Mouse (Mus musculus) heart, embryonic 13.5 days (tissue): Measurements from ENCODE around the gene Fam198a. TPM values are rescaled to one million over a fixed set of nuclear protein-coding genes. Genes with fewer than 3 reads are reported as not detected.
A peak's percentile ranks its signal among the peaks of the same experiment; 100 is the strongest.

Experiments
- ATAC-seq: fragments of 200-750 bp; cut with Nextera tagmentation; 2 replicates; pipeline ENCODE4 v1.8.0; 2017; ENCODE audit warnings: moderate TSS enrichment; ENCODE audit not compliant: insufficient number of reproducible peaks, low FRiP score, low TSS enrichment; ENCODE audit errors: extremely low read depth
- H3K27ac ChIP-seq: fragments of 300-500 bp; sonication (generic); replicated peaks from 2 replicates; pipeline ENCODE4 v1.5.1; 2015; ENCODE audit warnings: moderate library complexity, mild to moderate bottlenecking, inconsistent platforms
- H3K27me3 ChIP-seq: fragments of 300-500 bp; sonication (generic); replicated peaks from 2 replicates; pipeline ENCODE4 v1.6.1; 2015; ENCODE audit warnings: mild to moderate bottlenecking, inconsistent platforms
- H3K36me3 ChIP-seq: fragments of 300-500 bp; sonication (generic); 2 replicates; pipeline ENCODE4 v1.6.1; 2015; ENCODE audit warnings: mild to moderate bottlenecking, inconsistent platforms
- H3K4me1 ChIP-seq: fragments of 300-500 bp; sonication (generic); 2 replicates; pipeline ENCODE4 v1.6.1; 2015; ENCODE audit warnings: inconsistent platforms
- H3K4me2 ChIP-seq: fragments of 300-500 bp; sonication (generic); 2 replicates; pipeline ENCODE4 v1.6.1; 2015; ENCODE audit warnings: inconsistent platforms, mild to moderate bottlenecking, moderate library complexity
- H3K4me3 ChIP-seq: fragments of 300-500 bp; sonication (generic); 2 replicates; pipeline ENCODE4 v1.5.1; 2015; ENCODE audit warnings: moderate library complexity, mild to moderate bottlenecking, inconsistent platforms
- H3K9ac ChIP-seq: fragments of 300-500 bp; sonication (generic); 2 replicates; pipeline ENCODE4 v1.6.1; 2015; ENCODE audit warnings: inconsistent platforms, mild to moderate bottlenecking, moderate library complexity
- H3K9me3 ChIP-seq: fragments of 300-500 bp; sonication (generic); 2 replicates; pipeline ENCODE4 v1.6.1; 2016; ENCODE audit warnings: inconsistent platforms
- WGBS: fragments of 180-500 bp; shearing (Covaris S2); methylation state at CpG from one replicate; pipeline ENCODE4 v1.1.7; 2015; ENCODE audit warnings: mixed read lengths; 5-methylcytosine and 5-hydroxymethylcytosine counted together
- polyA plus RNA-seq: library from polyadenylated mRNA; unstranded; fragments of >200 nt; fragmentation: Nextera tagmentation; extraction: Ambion mirVana; gene quantifications from 2 replicates; pipeline ENCODE4 v1.2.1, GENCODE M21; 2015

The Fam198a gene
- polyA plus RNA-seq, 1 experiment from 2014 or later = 0.94 TPM

GRCm38 (mm10) chr9:121983504-121983903 is 32.7 kb downstream of the Fam198a start:
- Histone ChIP-seq H3K27ac (no peak overlapping the region), H3K4me3 (no peak overlapping the region), H3K4me1 (no peaks in the 10 kb centered on the region), H3K9ac (no peak overlapping the region), H3K4me2 (no peak overlapping the region), H3K27me3 (no peaks in the 10 kb centered on the region), H3K9me3 (no peaks in the 10 kb centered on the region), H3K36me3 (peaks cover 14% of the 10 kb centered on the region)
- 42% methylated on average over 15 of the region's 15 CpGs for WGBS
- ATAC-seq = no peak

GRCm38 (mm10) chr9:121984465-121985461 is 34.0 kb downstream of the Fam198a start:
- H3K27me3 ChIP-seq = no peaks in the 10 kb centered on the region
- peaks cover 14% of the 10 kb centered on the region for H3K36me3 ChIP-seq
- WGBS = 60% methylated on average over 15 of the region's 15 CpGs
- H3K4me3 ChIP-seq = no peak overlapping the region
- H3K27ac ChIP-seq = no peak overlapping the region
- no peaks in the 10 kb centered on the region for H3K4me1 ChIP-seq
- H3K9me3 ChIP-seq = no peaks in the 10 kb centered on the region
- H3K9ac ChIP-seq = no peak overlapping the region
- H3K4me2 ChIP-seq = no peak overlapping the region
- ATAC-seq = no peak

GRCm38 (mm10) chr9:121988910-121989309 is 38.1 kb downstream of the Fam198a start:
- no peak overlapping the region for H3K27ac ChIP-seq
- H3K4me2 ChIP-seq = no peak overlapping the region
- H3K9me3 ChIP-seq = no peaks in the 10 kb centered on the region
- no peaks in the 10 kb centered on the region for H3K36me3 ChIP-seq
- no peaks in the 10 kb centered on the region for H3K4me1 ChIP-seq
- H3K4me3 ChIP-seq = no peak overlapping the region
- no peaks in the 10 kb centered on the region for H3K27me3 ChIP-seq
- H3K9ac ChIP-seq = no peak overlapping the region
- ATAC-seq = no peak
- 50% methylated on average over 3 of the region's 3 CpGs for WGBS

GRCm38 (mm10) chr9:121989536-121989935 is 38.7 kb downstream of the Fam198a start:
- no peaks in the 10 kb centered on the region for H3K4me1 ChIP-seq
- no peak overlapping the region for H3K4me2 ChIP-seq
- no peaks in the 10 kb centered on the region for H3K9me3 ChIP-seq
- H3K27ac ChIP-seq = no peak overlapping the region
- no peaks in the 10 kb centered on the region for H3K36me3 ChIP-seq
- H3K27me3 ChIP-seq = no peaks in the 10 kb centered on the region
- 68% methylated on average over 5 of the region's 5 CpGs for WGBS
- H3K4me3 ChIP-seq = no peak overlapping the region
- no peak overlapping the region for H3K9ac ChIP-seq
- ATAC-seq = no peak

- WGBS = 66% methylated on average over 5 of the region's 5 CpGs
- no peak for ATAC-seq
These were observed 40.3 kb downstream of the Fam198a start for GRCm38 (mm10) chr9:121991041-121991440.

GRCm38 (mm10) chr9:121993047-121993446 is 42.3 kb downstream of the Fam198a start:
- Histone ChIP-seq H3K4me1 (peaks cover 6% of the 10 kb centered on the region; the same call in 1 of the 2 replicates), H3K9ac (no peak overlapping the region), H3K36me3 (no peaks in the 10 kb centered on the region), H3K9me3 (no peaks in the 10 kb centered on the region), H3K27ac (no peak overlapping the region), H3K27me3 (0 out of 2 replicates have a peak, but pooled peaks cover 7% of the 10 kb centered on the region), H3K4me3 (no peak overlapping the region), H3K4me2 (no peak overlapping the region)
- ATAC-seq = no peak
- 60% methylated on average over 3 of the region's 3 CpGs for WGBS

More at GRCm38 (mm10) chr9:121991041-121991440, 40.3 kb downstream of the Fam198a start:
- peaks cover 6% of the 10 kb centered on the region; the same call in 1 of the 2 replicates for H3K4me1 ChIP-seq
- H3K27me3 ChIP-seq = no peaks in the 10 kb centered on the region
- no peak overlapping the region for H3K9ac ChIP-seq
- no peak overlapping the region for H3K4me3 ChIP-seq
- H3K36me3 ChIP-seq = no peaks in the 10 kb centered on the region
- H3K9me3 ChIP-seq = no peaks in the 10 kb centered on the region
- H3K27ac ChIP-seq = no peak overlapping the region
- no peak overlapping the region for H3K4me2 ChIP-seq

GRCm38 (mm10) chr9:121995077-121995476 is 44.3 kb downstream of the Fam198a start:
- H3K9me3 ChIP-seq = no peaks in the 10 kb centered on the region
- H3K27ac ChIP-seq = no peak overlapping the region
- no peaks in the 10 kb centered on the region for H3K36me3 ChIP-seq
- peak overlapping the region; percentile 90 for H3K4me2 ChIP-seq
- H3K4me1 ChIP-seq = peaks cover 6% of the 10 kb centered on the region; the same call in 1 of the 2 replicates
- peak overlapping the region; percentile 91 for H3K9ac ChIP-seq
- no peak for ATAC-seq
- H3K4me3 ChIP-seq = peak overlapping the region; percentile 91
- H3K27me3 ChIP-seq = 0 out of 2 replicates have a peak, but pooled peaks cover 7% of the 10 kb centered on the region
- WGBS = 19% methylated on average over 10 of the region's 10 CpGs

- peaks cover 6% of the 10 kb centered on the region; the same call in 1 of the 2 replicates for H3K4me1 ChIP-seq
- 0 out of 2 replicates have a peak, but pooled peaks cover 7% of the 10 kb centered on the region for H3K27me3 ChIP-seq
- no peak for ATAC-seq
- H3K36me3 ChIP-seq = no peaks in the 10 kb centered on the region
- H3K4me2 ChIP-seq = peak overlapping the region; percentile 90
- peak overlapping the region; percentile 91 for H3K4me3 ChIP-seq
- H3K9me3 ChIP-seq = no peaks in the 10 kb centered on the region
- WGBS = under 1% methylated on average over 53 of the region's 53 CpGs
- H3K9ac ChIP-seq = peak overlapping the region; percentile 91
- no peak overlapping the region for H3K27ac ChIP-seq
These were observed 44.8 kb downstream of the Fam198a start for GRCm38 (mm10) chr9:121995508-121996131.

- no peak for ATAC-seq
- no peaks in the 10 kb centered on the region for H3K36me3 ChIP-seq
- H3K27me3 ChIP-seq = 0 out of 2 replicates have a peak, but pooled peaks cover 7% of the 10 kb centered on the region
- peaks cover 6% of the 10 kb centered on the region for H3K9me3 ChIP-seq
- H3K9ac ChIP-seq = no peak within 1 kb of the TSS
- peak within 1 kb of the TSS; percentile 90 for H3K4me2 ChIP-seq
- H3K27ac ChIP-seq = no peak within 1 kb of the TSS
- peak within 1 kb of the TSS; percentile 91 for H3K4me3 ChIP-seq
- peaks cover 6% of the 10 kb centered on the region; the same call in 1 of the 2 replicates for H3K4me1 ChIP-seq
These were observed 46.2 kb downstream of the Fam198a start, which contains the start of gene Pomgnt2 for GRCm38 (mm10) chr9:121997010-121997409. Gene Pomgnt2, minus strand, starts transcription at chr9:121997110.

- Histone ChIP-seq H3K9me3 (peaks cover 6% of the 10 kb centered on the region), H3K4me3 (no peak overlapping the region), H3K4me2 (no peak overlapping the region), H3K9ac (no peak overlapping the region), H3K36me3 (no peaks in the 10 kb centered on the region), H3K27ac (no peak overlapping the region), H3K4me1 (peaks cover 6% of the 10 kb centered on the region; the same call in 1 of the 2 replicates), H3K27me3 (0 out of 2 replicates have a peak, but pooled peaks cover 7% of the 10 kb centered on the region)
- ATAC-seq = no peak
- WGBS = 71% methylated on average over 4 of the region's 4 CpGs
These were observed 47.2 kb downstream of the Fam198a start for GRCm38 (mm10) chr9:121997978-121998377.

- H3K9me3 ChIP-seq = peaks cover 5% of the 10 kb centered on the region
- H3K4me1 ChIP-seq = no peaks in the 10 kb centered on the region
- no peak overlapping the region for H3K27ac ChIP-seq
- H3K36me3 ChIP-seq = no peaks in the 10 kb centered on the region
- no peak overlapping the region for H3K4me2 ChIP-seq
- WGBS = 88% methylated on average over 2 of the region's 2 CpGs
- no peak overlapping the region for H3K9ac ChIP-seq
- no peak overlapping the region for H3K4me3 ChIP-seq
- no peaks in the 10 kb centered on the region; the same call in 1 of the 2 replicates for H3K27me3 ChIP-seq
- ATAC-seq = no peak
These were observed 55.4 kb downstream of the Fam198a start for GRCm38 (mm10) chr9:122006175-122006574.
